Mouse (Mus musculus) midbrain, embryonic 14.5 days (tissue): Measurements from ENCODE around the gene Tmem252. TPM values are rescaled to one million over a fixed set of nuclear protein-coding genes. Genes with fewer than 3 reads are reported as not detected.
A peak's percentile ranks its signal among the peaks of the same experiment; 100 is the strongest.
"Not testable (repeated sequence)": the region's sequence is repeated elsewhere in the genome, so short reads cannot be mapped to it uniquely, and the experiment has no call there.

Experiments
- ATAC-seq: fragments of 200-750 bp; cut with Nextera tagmentation; 2 replicates; pipeline ENCODE4 v1.8.0; 2017; ENCODE audit warnings: moderate number of reproducible peaks, moderate library complexity; ENCODE audit not compliant: low FRiP score, low TSS enrichment
- DNase-seq: peaks from one replicate; pipeline ENCODE4 v3.0.0-alpha.2; 2015
- H3K27ac ChIP-seq: fragments of 300-500 bp; sonication (generic); replicated peaks from 2 replicates; pipeline ENCODE4 v1.5.1; 2014; ENCODE audit warnings: mild to moderate bottlenecking, low read depth, low read length, moderate library complexity
- H3K27me3 ChIP-seq: fragments of 300-500 bp; sonication (generic); 2 replicates; pipeline ENCODE4 v1.6.1; 2014; ENCODE audit warnings: low read length, control low read depth, mixed read lengths; ENCODE audit not compliant: control insufficient read depth, insufficient read depth
- H3K36me3 ChIP-seq: fragments of 300-500 bp; sonication (generic); 2 replicates; pipeline ENCODE4 v1.6.1; 2014; ENCODE audit warnings: low read length, control low read depth; ENCODE audit not compliant: control insufficient read depth, insufficient read depth
- H3K4me1 ChIP-seq: fragments of 300-500 bp; sonication (generic); 2 replicates; pipeline ENCODE4 v1.6.1; 2014; ENCODE audit warnings: mild to moderate bottlenecking, antibody characterized with exemption, low read length, control low read depth; ENCODE audit not compliant: control insufficient read depth, insufficient read depth
- H3K4me2 ChIP-seq: fragments of 300-500 bp; sonication (generic); 2 replicates; pipeline ENCODE4 v1.6.1; 2014; ENCODE audit warnings: mild to moderate bottlenecking, low read length, moderate library complexity
- H3K4me3 ChIP-seq: fragments of 300-500 bp; sonication (generic); replicated peaks from 2 replicates; pipeline ENCODE4 v1.5.1; 2014; ENCODE audit warnings: low read depth, low read length
- H3K9ac ChIP-seq: fragments of 300-500 bp; sonication (generic); replicated peaks from 2 replicates; pipeline ENCODE4 v1.6.1; 2014; ENCODE audit warnings: mild to moderate bottlenecking, low read length, moderate library complexity
- H3K9me3 ChIP-seq: fragments of 300-500 bp; sonication (generic); 2 replicates; pipeline ENCODE4 v1.6.1; 2016; ENCODE audit warnings: low read length, control low read depth, mixed read lengths; ENCODE audit not compliant: control insufficient read depth
- WGBS: fragments of 180-500 bp; shearing (Covaris S2); extraction: QIAGEN DNeasy Blood & Tissue Kit; methylation state at CpG from one replicate; pipeline ENCODE4 v1.1.7; 2014; 5-methylcytosine and 5-hydroxymethylcytosine counted together
- polyA plus RNA-seq: library from polyadenylated mRNA; unstranded; fragments of >200 nt; fragmentation: Nextera tagmentation; extraction: Ambion mirVana; gene quantifications from 2 replicates; pipeline ENCODE4 v1.2.1, GENCODE M21; 2014

Gene Tmem252
- polyA plus RNA-seq, 1 experiment from 2014 or later: 2.0 TPM

DNA sequence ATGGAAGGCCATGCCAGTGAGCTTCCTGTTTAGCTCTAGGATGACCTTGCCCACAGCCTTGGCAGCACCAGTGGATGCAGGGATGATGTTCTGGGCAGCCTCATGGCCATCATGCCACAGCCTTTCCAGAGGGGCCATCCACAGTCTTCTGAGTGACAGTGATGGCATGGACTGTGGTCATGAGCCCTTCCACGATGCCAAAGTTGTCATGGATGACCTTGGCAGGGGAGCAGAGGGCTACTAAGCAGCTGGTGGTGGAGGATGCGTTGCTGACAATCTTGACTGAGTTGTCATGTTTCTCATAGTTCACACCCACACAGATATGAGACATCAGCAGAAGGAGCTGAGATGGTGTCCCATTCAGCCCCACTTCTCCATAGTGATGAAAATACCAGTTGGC, 18.9 kb downstream of the Tmem252 start:
- no peak for ATAC-seq
- Histone ChIP-seq H3K4me3 (no peak overlapping the region), H3K9me3 (no peaks in the 10 kb centered on the region), H3K4me2 (no peak overlapping the region), H3K27me3 (no peaks in the 10 kb centered on the region), H3K36me3 (no peaks in the 10 kb centered on the region), H3K4me1 (no peaks in the 10 kb centered on the region), H3K9ac (no peak overlapping the region), H3K27ac (no peak overlapping the region)
- no peak for DNase-seq
- WGBS: 92% methylated on average over 2 of the region's 2 CpGs

GRCm38 (mm10) chr19:24697946-24698345, 24.1 kb downstream of the Tmem252 start:
- no peak for DNase-seq
- 78% methylated on average over 1 of the region's 1 CpGs for WGBS
- no peak for ATAC-seq
- Histone ChIP-seq H3K27ac (no peak overlapping the region), H3K9ac (no peak overlapping the region), H3K36me3 (no peaks in the 10 kb centered on the region), H3K4me2 (no peak overlapping the region), H3K4me3 (no peak overlapping the region), H3K4me1 (no peaks in the 10 kb centered on the region), H3K27me3 (no peaks in the 10 kb centered on the region), H3K9me3 (no peaks in the 10 kb centered on the region)

- Histone ChIP-seq H3K4me3 (no peak overlapping the region), H3K4me1 (no peaks in the 10 kb centered on the region), H3K9me3 (no peaks in the 10 kb centered on the region), H3K27me3 (no peaks in the 10 kb centered on the region), H3K27ac (no peak overlapping the region), H3K9ac (no peak overlapping the region), H3K4me2 (no peak overlapping the region), H3K36me3 (no peaks in the 10 kb centered on the region)
- 90% methylated on average over 5 of the region's 5 CpGs for WGBS
- no peak for DNase-seq
- ATAC-seq: no peak
These were observed 24.8 kb downstream of the Tmem252 start for GRCm38 (mm10) chr19:24698651-24699050.

GRCm38 (mm10) chr19:24699196-24699595, 25.4 kb downstream of the Tmem252 start:
- ATAC-seq: no peak
- 73% methylated on average over 3 of the region's 3 CpGs for WGBS
- Histone ChIP-seq H3K27me3 (no peaks in the 10 kb centered on the region), H3K4me1 (no peaks in the 10 kb centered on the region), H3K9ac (no peak overlapping the region), H3K9me3 (no peaks in the 10 kb centered on the region), H3K36me3 (no peaks in the 10 kb centered on the region), H3K4me2 (no peak overlapping the region), H3K4me3 (no peak overlapping the region), H3K27ac (no peak overlapping the region)
- no peak for DNase-seq

GRCm38 (mm10) chr19:24699910-24700309, 26.1 kb downstream of the Tmem252 start:
- Histone ChIP-seq H3K4me3 (no peak overlapping the region), H3K9me3 (no peaks in the 10 kb centered on the region), H3K27me3 (no peaks in the 10 kb centered on the region), H3K36me3 (no peaks in the 10 kb centered on the region), H3K9ac (no peak overlapping the region), H3K4me2 (no peak overlapping the region), H3K27ac (no peak overlapping the region), H3K4me1 (no peaks in the 10 kb centered on the region)
- ATAC-seq: no peak
- peak; percentile 45 for DNase-seq

DNA sequence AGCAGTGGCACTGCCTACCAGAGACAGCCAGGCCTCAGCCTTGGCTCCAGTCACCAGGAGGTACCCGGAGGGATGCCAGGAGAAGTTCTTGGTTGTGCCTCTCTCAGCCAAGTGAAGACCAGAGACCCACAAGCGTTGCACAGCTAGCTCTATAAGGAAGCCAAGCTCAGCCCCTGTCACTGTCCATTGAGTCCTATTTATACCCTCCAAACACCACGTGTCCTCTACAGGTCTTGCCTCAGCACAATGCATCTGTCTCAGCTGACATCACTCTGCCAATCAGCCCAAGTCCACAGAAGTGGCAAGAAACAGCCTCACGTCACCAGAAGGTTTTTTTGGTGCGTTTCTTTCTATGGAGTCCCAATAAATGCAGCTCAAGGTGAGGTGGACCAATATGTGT, 26.9 kb downstream of the Tmem252 start:
- WGBS: 80% methylated on average over 5 of the region's 5 CpGs
- Histone ChIP-seq H3K4me2 (no peak overlapping the region), H3K4me1 (no peaks in the 10 kb centered on the region), H3K9me3 (no peaks in the 10 kb centered on the region), H3K4me3 (no peak overlapping the region), H3K27me3 (no peaks in the 10 kb centered on the region), H3K36me3 (no peaks in the 10 kb centered on the region), H3K27ac (no peak overlapping the region), H3K9ac (no peak overlapping the region)
- ATAC-seq (no peak), DNase-seq (no peak)

DNA sequence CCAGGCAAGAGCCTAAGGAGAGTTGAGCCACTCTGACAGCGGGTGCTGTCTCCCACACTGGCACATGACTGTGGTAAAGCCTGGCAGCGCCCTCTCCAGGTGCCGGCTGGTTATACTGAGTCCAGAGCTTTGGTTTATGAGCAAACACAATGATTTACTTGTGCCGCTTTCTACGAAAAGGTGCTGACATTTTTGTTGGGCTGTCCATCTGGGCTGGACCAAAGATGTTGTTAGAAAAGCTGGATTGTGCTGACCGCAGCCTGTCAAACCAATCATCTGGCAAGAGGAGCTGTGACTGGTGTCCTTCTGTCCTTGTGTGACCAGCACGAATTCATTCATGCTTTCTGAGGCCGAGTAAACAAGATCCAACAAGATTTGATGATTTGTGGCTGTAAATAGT, 27.9 kb downstream of the Tmem252 start:
- Histone ChIP-seq H3K27ac (no peak overlapping the region), H3K4me1 (no peaks in the 10 kb centered on the region), H3K27me3 (no peaks in the 10 kb centered on the region), H3K36me3 (no peaks in the 10 kb centered on the region), H3K9me3 (no peaks in the 10 kb centered on the region), H3K4me2 (no peak overlapping the region), H3K4me3 (no peak overlapping the region), H3K9ac (no peak overlapping the region)
- ATAC-seq (no peak), DNase-seq (no peak)
- WGBS: 74% methylated on average over 8 of the region's 8 CpGs

- not testable (repeated sequence) for H3K4me3 ChIP-seq, H3K27ac ChIP-seq, H3K27me3 ChIP-seq, H3K9me3 ChIP-seq, H3K4me1 ChIP-seq, H3K36me3 ChIP-seq, ATAC-seq, H3K9ac ChIP-seq, H3K4me2 ChIP-seq
- peak; percentile 31 for DNase-seq
- 64% methylated on average over 1 of the region's 1 CpGs for WGBS
These were observed 29.4 kb downstream of the Tmem252 start for GRCm38 (mm10) chr19:24703168-24703567.

- ATAC-seq (no peak), DNase-seq (no peak)
- no peak overlapping the region for H3K4me2 ChIP-seq
- H3K36me3 ChIP-seq: no peaks in the 10 kb centered on the region
- WGBS: 81% methylated on average over 8 of the region's 8 CpGs
- no peak overlapping the region for H3K27ac ChIP-seq
- H3K9ac ChIP-seq: no peak overlapping the region
- H3K27me3 ChIP-seq: no peaks in the 10 kb centered on the region
- H3K4me3 ChIP-seq: no peak overlapping the region
- no peaks in the 10 kb centered on the region for H3K9me3 ChIP-seq
- H3K4me1 ChIP-seq: no peaks in the 10 kb centered on the region
These were observed 29.9 kb downstream of the Tmem252 start for GRCm38 (mm10) chr19:24703680-24704079.
